Mouse (Mus musculus) G1E (cell line): ENCODE data around the gene Hs3st3b1. TPM values are rescaled to one million over a fixed set of nuclear protein-coding genes. Genes with fewer than 3 reads are reported as not detected.

Source experiments
- ATAC-seq: 2 replicates; pipeline ENCODE4 v1.8.0; 2016; ENCODE audit warnings: mild to moderate bottlenecking; ENCODE audit not compliant: insufficient number of reproducible peaks, poor library complexity, low FRiP score, severe bottlenecking; ENCODE audit errors: extremely low read depth
- DNase-seq: peaks from one replicate; pipeline ENCODE4 v3.0.0; 2012; ENCODE audit warnings: low spot score
- H3K27me3 ChIP-seq: 2 replicates; pipeline ENCODE4 v1.6.1; 2012; ENCODE audit warnings: mild to moderate bottlenecking, low read length, inconsistent platforms; ENCODE audit not compliant: insufficient read depth
- H3K36me3 ChIP-seq: replicated peaks from 2 replicates; pipeline ENCODE3; 2012; ENCODE audit warnings: mild to moderate bottlenecking, inconsistent platforms
- H3K4me1 ChIP-seq: 2 replicates; pipeline ENCODE4 v1.6.1; 2012; ENCODE audit warnings: low read depth, low read length, inconsistent platforms, mixed read lengths; ENCODE audit not compliant: insufficient read depth
- H3K4me3 ChIP-seq: 2 replicates; pipeline ENCODE4 v1.5.1; 2012; ENCODE audit warnings: low read depth, mild to moderate bottlenecking, inconsistent platforms, low read length, moderate library complexity, mixed read lengths
- H3K9me3 ChIP-seq: replicated peaks from 2 replicates; pipeline ENCODE4 v1.6.1; 2012; ENCODE audit warnings: inconsistent platforms
- CTCF ChIP-seq: IDR thresholded peaks from 2 replicates; pipeline ENCODE4 v1.5.1; 2012; ENCODE audit warnings: low read depth, low read length, inconsistent platforms, mixed read lengths
- GATA1 ChIP-seq: IDR thresholded peaks from 2 replicates; pipeline ENCODE4 v1.6.1; 2012; ENCODE audit warnings: borderline replicate concordance, low read length, inconsistent platforms, mixed read lengths
- GATA2 ChIP-seq: IDR thresholded peaks from 2 replicates; pipeline ENCODE4 v1.6.1; 2012; ENCODE audit warnings: low read depth, low read length, inconsistent platforms, borderline replicate concordance
- POLR2AphosphoS5 ChIP-seq: IDR thresholded peaks from 2 replicates; pipeline ENCODE4 v1.6.1; 2012; ENCODE audit warnings: low read depth, low read length, inconsistent platforms; ENCODE audit not compliant: insufficient replicate concordance
- TAL1 ChIP-seq: conservative IDR thresholded peaks from 2 replicates; pipeline ENCODE4 v1.6.1; 2012; ENCODE audit warnings: low read depth, low read length, inconsistent platforms, mixed read lengths
- polyA plus RNA-seq: library from polyadenylated mRNA; stranded (reverse); fragments of >175 nt; gene quantifications from 2 replicates; pipeline ENCODE4 v1.2.3, GENCODE M21; 2012
- total RNA-seq, 2 experiments: library from RNA; stranded (forward) in 1 of 2; stranded (reverse) in 1 of 2; fragments of 200-1000 nt in 1 of 2; fragments of >200 nt in 1 of 2; fragmentation: Nextera tagmentation in 1 of 2; gene quantifications; 2 replicates each; pipeline ENCODE4 v1.2.3; 2014 to 2017

The Hs3st3b1 gene
- total and polyA plus RNA-seq, 3 experiments = 0.05 TPM; not detected in 2

DNA sequence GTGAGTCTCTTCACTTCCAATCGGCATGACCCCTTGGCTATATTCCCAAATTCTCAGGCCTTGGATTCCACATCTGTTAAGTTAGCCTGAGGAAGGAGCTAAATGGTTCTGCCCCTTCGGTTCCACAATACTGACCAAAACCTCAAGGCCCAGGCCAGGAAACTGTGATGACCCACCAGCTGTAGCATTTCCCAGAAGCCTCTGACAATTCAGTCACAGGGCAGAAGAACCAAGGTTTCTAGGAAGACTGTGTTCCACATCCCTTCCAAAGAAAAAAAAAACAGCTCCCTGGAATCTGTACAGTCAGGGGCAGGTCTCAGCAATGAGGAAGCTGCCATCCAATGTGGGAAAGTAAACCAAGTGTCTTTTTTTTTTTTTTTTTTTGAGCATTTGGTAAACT lies 25.1 kb downstream of the Hs3st3b1 start:
- no peak for ATAC-seq
- H3K36me3 ChIP-seq = no peaks in the 10 kb centered on the region
- H3K4me1 ChIP-seq = no peaks in the 10 kb centered on the region
- H3K27me3 ChIP-seq = no peaks in the 10 kb centered on the region
- TF ChIP-seq CTCF (no peak), GATA1 (no peak), POLR2AphosphoS5 (no peak), GATA2 (no peak), TAL1 (no peak)
- no peak for DNase-seq
- no peak overlapping the region for H3K4me3 ChIP-seq
- H3K9me3 ChIP-seq = no peaks in the 10 kb centered on the region

DNA sequence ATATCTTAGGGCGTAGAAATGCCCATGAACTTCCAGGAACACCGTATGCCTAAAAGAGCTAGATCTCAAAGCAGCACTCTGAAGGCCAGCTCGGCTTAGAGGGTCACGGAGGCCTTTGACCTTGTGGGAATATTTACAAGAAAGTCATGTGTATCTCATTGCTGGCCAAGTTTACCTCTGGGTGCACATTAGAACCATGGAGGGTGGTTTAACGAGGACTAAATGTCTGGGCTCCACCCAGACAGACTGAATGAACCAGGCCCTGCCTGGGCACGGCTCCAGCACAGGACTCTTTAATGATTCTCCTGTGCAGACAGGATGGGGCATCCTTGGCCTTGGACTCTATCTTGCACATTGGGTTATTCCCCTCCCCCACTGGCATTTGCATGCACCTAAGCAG lies 27.9 kb downstream of the Hs3st3b1 start:
- DNase-seq (no peak), ATAC-seq (no peak)
- Histone ChIP-seq H3K36me3 (no peaks in the 10 kb centered on the region), H3K9me3 (no peaks in the 10 kb centered on the region), H3K27me3 (no peaks in the 10 kb centered on the region), H3K4me1 (no peaks in the 10 kb centered on the region), H3K4me3 (no peak overlapping the region)
- TF ChIP-seq GATA1 (no peak), POLR2AphosphoS5 (no peak), GATA2 (no peak), CTCF (no peak), TAL1 (no peak)

DNA sequence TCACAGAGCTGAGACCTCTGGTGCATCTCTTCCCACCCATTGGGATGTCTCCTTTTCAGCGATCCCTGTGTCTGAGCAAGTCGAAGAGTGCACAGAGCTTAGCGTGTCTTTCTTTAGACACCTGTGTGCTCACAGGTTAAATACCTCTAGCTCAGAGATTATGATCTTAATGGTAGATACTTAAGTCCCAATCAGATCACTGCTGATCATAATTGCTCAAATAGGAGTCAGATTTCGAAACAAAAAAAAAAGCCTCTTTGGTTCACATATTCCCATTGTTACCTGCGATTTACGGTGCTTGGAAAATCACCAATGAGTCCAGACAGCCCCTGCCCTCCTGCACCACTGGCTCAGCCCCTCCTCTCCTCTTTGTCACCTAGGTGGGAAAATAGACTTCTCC lies 28.5 kb downstream of the Hs3st3b1 start:
- Histone ChIP-seq H3K4me1 (no peaks in the 10 kb centered on the region), H3K9me3 (no peaks in the 10 kb centered on the region), H3K36me3 (no peaks in the 10 kb centered on the region), H3K27me3 (no peaks in the 10 kb centered on the region), H3K4me3 (no peak overlapping the region)
- TF ChIP-seq CTCF (no peak), GATA2 (no peak), TAL1 (no peak), GATA1 (no peak), POLR2AphosphoS5 (no peak)
- ATAC-seq = no peak
- DNase-seq = no peak

DNA sequence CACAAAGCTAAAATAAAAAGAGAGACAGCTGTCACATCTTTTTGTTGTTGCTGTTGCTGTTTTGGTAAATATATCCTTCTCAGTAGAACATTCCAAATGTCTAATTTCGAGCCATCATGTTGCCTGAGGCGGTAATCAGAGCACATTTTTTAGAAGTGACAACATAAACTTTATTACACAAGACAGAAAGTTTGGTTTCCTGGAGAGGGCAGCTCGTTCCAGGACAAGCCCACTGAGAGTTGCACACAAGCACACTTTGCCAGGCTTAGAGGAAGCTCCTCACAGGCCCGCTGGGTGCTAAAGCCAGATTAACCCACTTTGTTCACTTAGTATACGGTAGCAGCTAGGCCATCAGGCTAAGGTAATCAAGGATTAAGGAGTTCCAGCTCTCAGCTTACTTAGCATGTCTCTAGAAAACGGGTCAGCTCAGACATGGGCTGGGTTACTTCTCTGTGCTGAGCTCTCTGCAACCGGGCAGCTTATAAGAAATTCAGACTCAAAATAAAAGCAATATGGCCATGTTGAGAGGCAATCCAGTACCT lies 30.5 kb downstream of the Hs3st3b1 start:
- ATAC-seq (no peak), DNase-seq (no peak)
- H3K4me3 ChIP-seq = no peak overlapping the region
- H3K27me3 ChIP-seq = no peaks in the 10 kb centered on the region
- TF ChIP-seq CTCF = no peak
- no peak for TF ChIP-seq TAL1
- TF ChIP-seq GATA2 = no peak
- TF ChIP-seq POLR2AphosphoS5 = no peak
- TF ChIP-seq GATA1 = no peak
- H3K9me3 ChIP-seq = no peaks in the 10 kb centered on the region
- H3K36me3 ChIP-seq = no peaks in the 10 kb centered on the region
- H3K4me1 ChIP-seq = no peaks in the 10 kb centered on the region

GRCm38 (mm10) chr11:63883385-63883784 lies 38.7 kb downstream of the Hs3st3b1 start:
- Histone ChIP-seq H3K36me3 (no peaks in the 10 kb centered on the region), H3K27me3 (peaks cover 3% of the 10 kb centered on the region; the same call in 1 of the 2 replicates), H3K4me1 (no peaks in the 10 kb centered on the region), H3K4me3 (no peak overlapping the region), H3K9me3 (no peaks in the 10 kb centered on the region)
- no peak for TF ChIP-seq GATA1
- TF ChIP-seq GATA2 = no peak
- no peak for TF ChIP-seq TAL1
- TF ChIP-seq POLR2AphosphoS5 = no peak
- no peak for TF ChIP-seq CTCF
- DNase-seq (no peak), ATAC-seq (no peak)

DNA sequence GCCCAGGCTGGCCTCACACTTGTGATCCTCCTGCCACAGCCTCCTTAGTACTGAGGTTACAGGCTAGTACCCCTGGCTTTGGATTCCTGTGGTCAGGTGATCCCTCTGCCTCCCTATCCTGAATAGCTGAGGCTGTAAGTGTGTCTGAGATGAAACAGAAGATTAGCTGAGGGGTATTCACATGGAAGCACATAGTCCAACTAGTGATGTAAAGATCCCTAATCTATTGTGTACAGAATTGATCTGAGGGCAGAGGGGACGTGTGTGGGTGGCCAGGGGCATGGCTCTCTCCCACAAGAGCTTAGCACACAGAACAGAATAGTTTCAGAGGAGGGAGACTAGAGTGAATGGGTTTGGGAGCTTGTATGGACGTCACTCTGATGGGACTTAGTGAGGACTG lies 41.8 kb downstream of the Hs3st3b1 start:
- Histone ChIP-seq H3K4me3 (no peak overlapping the region), H3K9me3 (no peaks in the 10 kb centered on the region), H3K36me3 (no peaks in the 10 kb centered on the region), H3K27me3 (peaks cover 3% of the 10 kb centered on the region; the same call in 1 of the 2 replicates), H3K4me1 (no peaks in the 10 kb centered on the region)
- no peak for DNase-seq
- TF ChIP-seq POLR2AphosphoS5 = no peak
- TF ChIP-seq GATA1 = no peak
- no peak for TF ChIP-seq GATA2
- no peak for TF ChIP-seq CTCF
- no peak for ATAC-seq

DNA sequence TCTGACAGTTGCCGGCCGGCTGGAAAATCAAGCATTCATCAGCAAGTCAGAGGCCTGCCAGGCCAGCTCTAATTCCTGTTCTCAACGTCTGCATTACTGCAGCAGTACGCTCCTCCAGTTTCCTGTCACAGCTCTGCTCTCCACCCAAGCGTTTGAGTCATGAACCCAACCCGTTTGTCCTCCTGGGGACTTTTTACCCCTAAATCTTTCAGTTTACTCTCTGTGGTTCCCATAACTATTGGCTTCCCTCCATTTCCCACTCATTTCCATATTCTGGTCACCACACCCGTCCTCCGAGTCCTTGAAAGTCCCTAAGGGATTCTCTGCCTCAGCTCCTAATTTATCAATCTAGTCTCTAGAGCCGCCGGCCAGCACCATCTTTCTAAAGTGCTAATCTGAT lies 42.8 kb downstream of the Hs3st3b1 start:
- TF ChIP-seq CTCF (no peak), POLR2AphosphoS5 (no peak), GATA2 (no peak)

More for the DNA sequence above, 42.8 kb downstream of the Hs3st3b1 start:
- H3K27me3 ChIP-seq = no peaks in the 10 kb centered on the region
- no peak for ATAC-seq
- no peaks in the 10 kb centered on the region for H3K4me1 ChIP-seq
- no peaks in the 10 kb centered on the region for H3K36me3 ChIP-seq
- H3K9me3 ChIP-seq = no peaks in the 10 kb centered on the region
- DNase-seq = no peak
- H3K4me3 ChIP-seq = no peak overlapping the region
